Mouse (Mus musculus): ENCODE data around the gene Mcrs1. TPM values are rescaled to one million over a fixed set of nuclear protein-coding genes. Genes with fewer than 3 reads are reported as not detected.

Gene Mcrs1
- polyA plus RNA-seq (2015; fragmentation: Nextera tagmentation; extraction: Ambion mirVana), result 213 and 225 TPM in 2 replicates

GRCm38 (mm10) chr15:99251626-99252380, at the start of gene Mcrs1:
Gene Mcrs1, minus strand, starts transcription at chr15:99251961.
- H3K9me3 ChIP-seq, result no peaks in the 10 kb centered on the region
- no peaks in the 10 kb centered on the region for H3K27me3 ChIP-seq (replicated peaks)
- peaks cover 25% of the 10 kb centered on the region for H3K4me1 ChIP-seq
- WGBS, result under 1% methylated on average over 52 of the region's 52 CpGs
- peak within 1 kb of the TSS; percentile 59 for H3K4me3 ChIP-seq
- ATAC-seq (replicated peaks), result peak; percentile 94
- peak within 1 kb of the TSS; percentile 79 for H3K4me2 ChIP-seq
- H3K9ac ChIP-seq, result peak within 1 kb of the TSS; percentile 65
- peaks cover 13% of the 10 kb centered on the region for H3K36me3 ChIP-seq (replicated peaks)
- H3K27ac ChIP-seq, result peak within 1 kb of the TSS; percentile 93

- WGBS, result 42% methylated on average over 5 of the region's 5 CpGs
- ATAC-seq (replicated peaks), result no peak
- peak overlapping the region; percentile 78 for H3K4me3 ChIP-seq
- H3K4me1 ChIP-seq, result peaks cover 24% of the 10 kb centered on the region
- no peaks in the 10 kb centered on the region for H3K9me3 ChIP-seq
- no peaks in the 10 kb centered on the region for H3K27me3 ChIP-seq (replicated peaks)
- no peaks in the 10 kb centered on the region for H3K36me3 ChIP-seq (replicated peaks)
- peak overlapping the region; percentile 64 for H3K4me2 ChIP-seq
- H3K9ac ChIP-seq, result peak overlapping the region; percentile 77
- H3K27ac ChIP-seq, result peak overlapping the region; percentile 87; the same call in 1 of the 2 replicates
Measured at GRCm38 (mm10) chr15:99296213-99296612, 44.5 kb upstream of the Mcrs1 start.

GRCm38 (mm10) chr15:99295484-99295981, 43.8 kb upstream of the Mcrs1 start, which contains the start of gene Fam186b:
Gene Fam186b, minus strand, starts transcription at chr15:99295888.
- H3K9me3 ChIP-seq, result no peaks in the 10 kb centered on the region
- H3K9ac ChIP-seq, result peak within 1 kb of the TSS; percentile 77
- WGBS, result under 1% methylated on average over 14 of the region's 17 CpGs
- H3K4me3 ChIP-seq, result peak within 1 kb of the TSS; percentile 78
- peaks cover 24% of the 10 kb centered on the region for H3K4me1 ChIP-seq
- peak within 1 kb of the TSS; percentile 87 for H3K27ac ChIP-seq
- peak; percentile 38 for ATAC-seq (replicated peaks)
- H3K4me2 ChIP-seq, result peak within 1 kb of the TSS; percentile 64
- H3K36me3 ChIP-seq (replicated peaks), result no peaks in the 10 kb centered on the region
- H3K27me3 ChIP-seq (replicated peaks), result no peaks in the 10 kb centered on the region

GRCm38 (mm10) chr15:99294813-99295374, 43.1 kb upstream of the Mcrs1 start, which contains the start of gene Prpf40b:
Gene Prpf40b, plus strand, starts transcription at chr15:99295087.
- Histone ChIP-seq H3K4me2 (peak within 1 kb of the TSS; percentile 64), H3K36me3 (replicated peaks) (no peaks in the 10 kb centered on the region), H3K27me3 (replicated peaks) (no peaks in the 10 kb centered on the region), H3K27ac (peak within 1 kb of the TSS; percentile 87), H3K9ac (peak within 1 kb of the TSS; percentile 77), H3K4me1 (peaks cover 24% of the 10 kb centered on the region), H3K4me3 (peak within 1 kb of the TSS; percentile 78), H3K9me3 (no peaks in the 10 kb centered on the region)
- under 1% methylated on average over 62 of the region's 64 CpGs for WGBS
- ATAC-seq (replicated peaks), result peak; percentile 96

- Histone ChIP-seq H3K9me3 (no peaks in the 10 kb centered on the region), H3K27ac (peak overlapping the region; percentile 87; the same call in 1 of the 2 replicates), H3K4me1 (peaks cover 24% of the 10 kb centered on the region), H3K9ac (peak overlapping the region; percentile 77), H3K4me2 (peak overlapping the region; percentile 64), H3K36me3 (replicated peaks) (no peaks in the 10 kb centered on the region), H3K27me3 (replicated peaks) (no peaks in the 10 kb centered on the region), H3K4me3 (peak overlapping the region; percentile 78)
- 25% methylated on average over 16 of the region's 16 CpGs for WGBS
- ATAC-seq (replicated peaks), result peak; percentile 15; the same call in 1 of the 2 replicates
Measured at GRCm38 (mm10) chr15:99294287-99294686, 42.5 kb upstream of the Mcrs1 start.

- Histone ChIP-seq H3K27ac (no peak overlapping the region), H3K36me3 (replicated peaks) (no peaks in the 10 kb centered on the region), H3K27me3 (replicated peaks) (no peaks in the 10 kb centered on the region), H3K9me3 (no peaks in the 10 kb centered on the region), H3K4me2 (no peak overlapping the region), H3K9ac (no peak overlapping the region), H3K4me1 (peaks cover 7% of the 10 kb centered on the region), H3K4me3 (no peak overlapping the region)
- 93% methylated on average over 11 of the region's 11 CpGs for WGBS
- no peak for ATAC-seq (replicated peaks)
Measured at GRCm38 (mm10) chr15:99290586-99290985, 38.8 kb upstream of the Mcrs1 start.

- no peaks in the 10 kb centered on the region for H3K4me1 ChIP-seq
Measured at GRCm38 (mm10) chr15:99285189-99285535, 33.4 kb upstream of the Mcrs1 start.

GRCm38 (mm10) chr15:99284527-99285188, 32.9 kb upstream of the Mcrs1 start:
- Histone ChIP-seq H3K9me3 (no peaks in the 10 kb centered on the region), H3K4me2 (no peak overlapping the region), H3K9ac (no peak overlapping the region), H3K27ac (no peak overlapping the region), H3K27me3 (replicated peaks) (no peaks in the 10 kb centered on the region), H3K4me3 (no peak overlapping the region), H3K4me1 (no peaks in the 10 kb centered on the region), H3K36me3 (replicated peaks) (no peaks in the 10 kb centered on the region)
- no peak for ATAC-seq (replicated peaks)
- 48% methylated on average over 14 of the region's 14 CpGs for WGBS

More at GRCm38 (mm10) chr15:99285189-99285535, 33.4 kb upstream of the Mcrs1 start:
- H3K36me3 ChIP-seq (replicated peaks), result no peaks in the 10 kb centered on the region
- 59% methylated on average over 8 of the region's 8 CpGs for WGBS
- ATAC-seq (replicated peaks), result no peak
- no peak overlapping the region for H3K4me3 ChIP-seq
- H3K27ac ChIP-seq, result no peak overlapping the region
- no peak overlapping the region for H3K9ac ChIP-seq
- H3K4me2 ChIP-seq, result no peak overlapping the region
- H3K9me3 ChIP-seq, result no peaks in the 10 kb centered on the region
- no peaks in the 10 kb centered on the region for H3K27me3 ChIP-seq (replicated peaks)

- Histone ChIP-seq H3K9me3 (no peaks in the 10 kb centered on the region), H3K27me3 (replicated peaks) (no peaks in the 10 kb centered on the region), H3K4me3 (no peak overlapping the region), H3K4me1 (no peaks in the 10 kb centered on the region), H3K27ac (no peak overlapping the region), H3K36me3 (replicated peaks) (no peaks in the 10 kb centered on the region), H3K9ac (no peak overlapping the region), H3K4me2 (no peak overlapping the region)
- ATAC-seq (replicated peaks), result no peak
- 67% methylated on average over 10 of the region's 10 CpGs for WGBS
Measured at GRCm38 (mm10) chr15:99283456-99283855, 31.7 kb upstream of the Mcrs1 start.

GRCm38 (mm10) chr15:99278271-99278670, 26.5 kb upstream of the Mcrs1 start:
- H3K36me3 ChIP-seq (replicated peaks), result no peaks in the 10 kb centered on the region
- no peaks in the 10 kb centered on the region for H3K27me3 ChIP-seq (replicated peaks)
- no peaks in the 10 kb centered on the region for H3K4me1 ChIP-seq
- no peaks in the 10 kb centered on the region for H3K9me3 ChIP-seq
- no peak overlapping the region for H3K4me3 ChIP-seq
- H3K9ac ChIP-seq, result no peak overlapping the region
- no peak overlapping the region for H3K4me2 ChIP-seq
- WGBS, result 84% methylated on average over 7 of the region's 7 CpGs
- ATAC-seq (replicated peaks), result no peak
- H3K27ac ChIP-seq, result no peak overlapping the region

GRCm38 (mm10) chr15:99276095-99276494, 24.3 kb upstream of the Mcrs1 start:
- Histone ChIP-seq H3K4me2 (no peak overlapping the region), H3K27ac (no peak overlapping the region), H3K4me1 (no peaks in the 10 kb centered on the region), H3K36me3 (replicated peaks) (no peaks in the 10 kb centered on the region), H3K9ac (no peak overlapping the region), H3K27me3 (replicated peaks) (no peaks in the 10 kb centered on the region), H3K4me3 (no peak overlapping the region), H3K9me3 (no peaks in the 10 kb centered on the region)
- WGBS, result 88% methylated on average over 8 of the region's 8 CpGs
- ATAC-seq (replicated peaks), result no peak

- no peak for ATAC-seq (replicated peaks)
- Histone ChIP-seq H3K27ac (no peak overlapping the region), H3K9me3 (no peaks in the 10 kb centered on the region), H3K4me3 (no peak overlapping the region), H3K27me3 (replicated peaks) (no peaks in the 10 kb centered on the region), H3K36me3 (replicated peaks) (no peaks in the 10 kb centered on the region), H3K4me2 (no peak overlapping the region), H3K9ac (no peak overlapping the region), H3K4me1 (no peaks in the 10 kb centered on the region)
- WGBS, result 24% methylated on average over 4 of the region's 4 CpGs
Measured at GRCm38 (mm10) chr15:99265679-99266078, 13.9 kb upstream of the Mcrs1 start.
